8 mouse cellular contexts compared by ENCODE assay signal in genomic region chr6:136875670-136876069, GRCm38 (mm10). TPM values are rescaled to one million over a fixed set of nuclear protein-coding genes. Genes with fewer than 3 reads are reported as not detected.
DNase-seq lines count a peak whose midpoint lies in the region; ATAC-seq and TF ChIP-seq lines count a peak whose summit lies in the region.

Gene Mgp (minus strand): TSS chr6:136875823.

- no peak for TF ChIP-seq POLR2A in spleen, adult 2 months (IDR thresholded peaks at IDR 0.05; ENCODE audit: low read depth, low read length)

- no peaks in the 10 kb centered on the region for H3K27me3 ChIP-seq in spleen, adult 2 months (ENCODE audit: control insufficient read depth, insufficient read depth, low read length)

- H3K36me3 ChIP-seq in spleen, adult 2 months (ENCODE audit: control insufficient read depth, insufficient read depth, low read length) = no peaks in the 10 kb centered on the region

- no peaks in the 10 kb centered on the region for H3K4me1 ChIP-seq in spleen, adult 2 months (ENCODE audit: control insufficient read depth, insufficient read depth, insufficient read length)

- ATAC-seq in erythroid progenitor cell, adult 5-6 weeks (replicated peaks; ENCODE audit: low FRiP score, poor library complexity, severe bottlenecking) = 0 out of 2 replicates have a peak, but pooled peaks have one; percentile 19

- no peak for DNase-seq in spleen, adult 2 months (ENCODE audit: low read depth in 1 of 2, low spot score in 2 of 2)
- no peak for DNase-seq in spleen, postnatal 14 days (ENCODE audit: low spot score in 2 of 2)
- peak; percentile 66 to 68 for DNase-seq in heart, postnatal 10 days
- peak; percentile 33 to 35 for DNase-seq in left cerebral cortex, postnatal 14 days (ENCODE audit: low spot score in 2 of 2)
- peak; percentile 46 for DNase-seq in ovary, postnatal 14 days (ENCODE audit: low spot score)
- no peak for DNase-seq in cerebellum, postnatal 25 days
- DNase-seq in spleen, postnatal 36 days (ENCODE audit: low spot score in 2 of 2) = no peak

- no peak within 1 kb of the TSS for H3K4me3 ChIP-seq in spleen, adult 2 months (ENCODE audit: extremely low read depth, insufficient read depth, insufficient read length)

- WGBS in spleen, adult 2 months = 75% methylated on average over 9 of the region's 9 CpGs

- H3K27ac ChIP-seq in spleen, adult 2 months (ENCODE audit: insufficient read depth, low read length) = no peak within 1 kb of the TSS

- TF ChIP-seq CTCF in spleen, adult 2 months (IDR thresholded peaks at IDR 0.05; ENCODE audit: extremely low read depth, insufficient read depth, insufficient read length, insufficient replicate concordance) = no peak

- intact Hi-C loops in heart, postnatal 10 days (cut with DNase I) = no loop called here
- intact Hi-C loops in left cerebral cortex, postnatal 14 days (cut with DNase I) = no loop called here

RNA-seq across cellular contexts. Expression of gene Mgp, which starts in this region (rescaled TPM):
- polyA plus RNA-seq in spleen, adult 2 months (2012; rRNA removed) = 39.8 and 47.7 TPM in 2 replicates
- not detected in 2 replicates for total RNA-seq in erythroid progenitor cell, adult 5-6 weeks (2015; ENCODE audit: low replicate concordance)
- 1.4 TPM in 1 of 2 replicates, not detected in the other for total RNA-seq in erythroid progenitor cell, adult 5-6 weeks (2017; ENCODE audit: low replicate concordance)
- total RNA-seq in heart, postnatal 10 days (2021) = 100 to 1,000 TPM; 312 to 380 TPM
- 10 to 100 TPM; 44.9 to 54.4 TPM for total RNA-seq in left cerebral cortex, postnatal 14 days (2021)

Comparison
In these comparisons a context has a peak if more than half of its experiments do, and no peak if none do; other contexts are left out.
1. RNA of gene Mgp (total RNA-seq): 312 to 380 TPM in heart, postnatal 10 days and 44.9 to 54.4 TPM in left cerebral cortex, postnatal 14 days; 1.4 TPM in erythroid progenitor cell, adult 5-6 weeks; every median in the first group is over 10 times any median in the second.
2. RNA of gene Mgp (total RNA-seq): 312 to 380 TPM in heart, postnatal 10 days; 44.9 to 54.4 TPM in left cerebral cortex, postnatal 14 days; every median in the first group is over 4 times any median in the second.
3. DNase-seq: peak in heart, postnatal 10 days (2 of 2), left cerebral cortex, postnatal 14 days (2 of 2) and ovary, postnatal 14 days (single experiment); none in spleen, adult 2 months (0 of 2), spleen, postnatal 14 days (0 of 2), cerebellum, postnatal 25 days (0 of 2) and spleen, postnatal 36 days (0 of 2).